Mouse (Mus musculus) midbrain, embryonic 11.5 days (tissue): ENCODE measurements around the gene Fhl1. TPM values are rescaled to one million over a fixed set of nuclear protein-coding genes. Genes with fewer than 3 reads are reported as not detected.

Experiments used
- ATAC-seq: fragments of 200-750 bp; cut with Nextera tagmentation; 2 replicates; pipeline ENCODE4 v1.8.0; 2017; ENCODE audit warnings: moderate TSS enrichment, moderate library complexity; ENCODE audit not compliant: low FRiP score
- DNase-seq: peaks from one replicate; pipeline ENCODE4 v3.0.0; 2015; ENCODE audit warnings: low spot score; ENCODE audit errors: missing footprints
- H3K27ac ChIP-seq: fragments of 300-500 bp; sonication (generic); 2 replicates; pipeline ENCODE4 v1.5.1; 2014; ENCODE audit warnings: low read depth, low read length
- H3K27me3 ChIP-seq: fragments of 300-500 bp; sonication (generic); 2 replicates; pipeline ENCODE4 v1.6.1; 2014; ENCODE audit warnings: mild to moderate bottlenecking, low read length, moderate library complexity, mixed read lengths; ENCODE audit not compliant: control insufficient read depth, insufficient read depth
- H3K36me3 ChIP-seq: fragments of 300-500 bp; sonication (generic); 2 replicates; pipeline ENCODE4 v1.6.1; 2014; ENCODE audit warnings: mild to moderate bottlenecking, low read length, moderate library complexity, mixed read lengths; ENCODE audit not compliant: control insufficient read depth, insufficient read depth
- H3K4me1 ChIP-seq: fragments of 300-500 bp; sonication (generic); 2 replicates; pipeline ENCODE4 v1.6.1; 2014; ENCODE audit warnings: low read length; ENCODE audit not compliant: control insufficient read depth, insufficient read depth
- H3K4me2 ChIP-seq: fragments of 300-500 bp; sonication (generic); 2 replicates; pipeline ENCODE4 v1.6.1; 2014; ENCODE audit warnings: mild to moderate bottlenecking, moderate library complexity
- H3K4me3 ChIP-seq: fragments of 300-500 bp; sonication (generic); 2 replicates; pipeline ENCODE4 v1.5.1; 2014; ENCODE audit warnings: low read depth, low read length
- H3K9ac ChIP-seq: fragments of 300-500 bp; sonication (generic); 2 replicates; pipeline ENCODE4 v1.6.1; 2014; ENCODE audit warnings: low read length
- H3K9me3 ChIP-seq: fragments of 300-500 bp; sonication (generic); 2 replicates; pipeline ENCODE4 v1.6.1; 2016; ENCODE audit warnings: low read length; ENCODE audit not compliant: control insufficient read depth
- WGBS: fragments of 180-500 bp; shearing (Covaris S2); extraction: QIAGEN DNeasy Blood & Tissue Kit; methylation state at CpG from one replicate; pipeline ENCODE4 v1.1.7; 2014; 5-methylcytosine and 5-hydroxymethylcytosine counted together
- polyA plus RNA-seq: library from polyadenylated mRNA; unstranded; fragments of >200 nt; fragmentation: Nextera tagmentation; extraction: Ambion mirVana; gene quantifications from 2 replicates; pipeline ENCODE4 v1.2.1, GENCODE M21; 2014

The Fhl1 gene
- polyA plus RNA-seq, 1 experiment from 2014 or later, result 80.7 TPM

GRCm38 (mm10) chrX:56708592-56709370 is 22.8 kb upstream of the Fhl1 start:
- H3K27me3 ChIP-seq, result no peaks in the 10 kb centered on the region
- H3K4me1 ChIP-seq, result no peaks in the 10 kb centered on the region
- no peak overlapping the region for H3K4me2 ChIP-seq
- H3K27ac ChIP-seq, result no peak overlapping the region
- ATAC-seq (no peak), DNase-seq (no peak)
- H3K36me3 ChIP-seq, result no peaks in the 10 kb centered on the region
- 87% methylated on average over 6 of the region's 6 CpGs for WGBS
- no peak overlapping the region for H3K9ac ChIP-seq
- no peaks in the 10 kb centered on the region for H3K9me3 ChIP-seq
- no peak overlapping the region for H3K4me3 ChIP-seq

GRCm38 (mm10) chrX:56710522-56710921 is 21.1 kb upstream of the Fhl1 start:
- WGBS, result 93% methylated on average over 1 of the region's 1 CpGs
- H3K9ac ChIP-seq, result no peak overlapping the region
- DNase-seq, result no peak

GRCm38 (mm10) chrX:56712666-56713065 is 18.9 kb upstream of the Fhl1 start:
- Histone ChIP-seq H3K27me3 (no peaks in the 10 kb centered on the region), H3K9me3 (no peaks in the 10 kb centered on the region), H3K27ac (no peak overlapping the region), H3K36me3 (no peaks in the 10 kb centered on the region), H3K4me3 (no peak overlapping the region), H3K4me2 (no peak overlapping the region), H3K9ac (no peak overlapping the region), H3K4me1 (no peaks in the 10 kb centered on the region)
- no peak for DNase-seq
- WGBS, result 76% methylated on average over 1 of the region's 1 CpGs
- no peak for ATAC-seq

More at GRCm38 (mm10) chrX:56710522-56710921, 21.1 kb upstream of the Fhl1 start:
- Histone ChIP-seq H3K4me2 (no peak overlapping the region), H3K4me1 (no peaks in the 10 kb centered on the region), H3K27ac (no peak overlapping the region), H3K36me3 (no peaks in the 10 kb centered on the region), H3K27me3 (no peaks in the 10 kb centered on the region), H3K4me3 (no peak overlapping the region), H3K9me3 (no peaks in the 10 kb centered on the region)
- ATAC-seq, result no peak

GRCm38 (mm10) chrX:56722559-56722958 is 9.0 kb upstream of the Fhl1 start:
- Histone ChIP-seq H3K4me2 (no peak overlapping the region), H3K4me1 (no peaks in the 10 kb centered on the region), H3K9me3 (no peaks in the 10 kb centered on the region), H3K27ac (no peak overlapping the region), H3K36me3 (no peaks in the 10 kb centered on the region), H3K27me3 (no peaks in the 10 kb centered on the region), H3K4me3 (no peak overlapping the region), H3K9ac (no peak overlapping the region)
- no peak for DNase-seq
- ATAC-seq, result no peak
- WGBS, result 84% methylated on average over 8 of the region's 8 CpGs

GRCm38 (mm10) chrX:56728507-56728906 is 3.1 kb upstream of the Fhl1 start:
- H3K9me3 ChIP-seq, result no peaks in the 10 kb centered on the region
- WGBS, result 79% methylated on average over 3 of the region's 3 CpGs
- ATAC-seq, result no peak

GRCm38 (mm10) chrX:56730828-56731305 is 720 bp upstream of the Fhl1 start:
- H3K9ac ChIP-seq, result peak overlapping the region; percentile 73
- peak; percentile 51 for ATAC-seq
- 19% methylated on average over 8 of the region's 10 CpGs for WGBS
- H3K9me3 ChIP-seq, result no peaks in the 10 kb centered on the region
- peak overlapping the region; percentile 52 for H3K4me3 ChIP-seq
- DNase-seq, result peak; percentile 91
- no peaks in the 10 kb centered on the region for H3K36me3 ChIP-seq
- H3K4me2 ChIP-seq, result peak overlapping the region; percentile 60
- peak overlapping the region; percentile 65 for H3K27ac ChIP-seq
- H3K4me1 ChIP-seq, result no peaks in the 10 kb centered on the region; the same call in 1 of the 2 replicates
- no peaks in the 10 kb centered on the region for H3K27me3 ChIP-seq

More at GRCm38 (mm10) chrX:56728507-56728906, 3.1 kb upstream of the Fhl1 start:
- H3K4me2 ChIP-seq, result no peak overlapping the region
- H3K27ac ChIP-seq, result no peak overlapping the region
- no peaks in the 10 kb centered on the region for H3K4me1 ChIP-seq
- no peaks in the 10 kb centered on the region for H3K27me3 ChIP-seq
- no peak overlapping the region for H3K9ac ChIP-seq
- no peak overlapping the region for H3K4me3 ChIP-seq
- H3K36me3 ChIP-seq, result no peaks in the 10 kb centered on the region
- DNase-seq, result no peak

GRCm38 (mm10) chrX:56732401-56732800 is 814 bp downstream of the Fhl1 start:
- WGBS, result 17% methylated on average over 3 of the region's 3 CpGs
- Histone ChIP-seq H3K9me3 (no peaks in the 10 kb centered on the region), H3K4me1 (no peaks in the 10 kb centered on the region; the same call in 1 of the 2 replicates), H3K36me3 (no peaks in the 10 kb centered on the region), H3K9ac (peak overlapping the region; percentile 73), H3K4me3 (peak overlapping the region; percentile 52), H3K27me3 (no peaks in the 10 kb centered on the region), H3K27ac (no peak overlapping the region), H3K4me2 (peak overlapping the region; percentile 60)
- ATAC-seq (no peak), DNase-seq (peak; percentile 84)

- WGBS, result 25% methylated on average over 5 of the region's 5 CpGs
- DNase-seq, result no peak
- no peaks in the 10 kb centered on the region for H3K27me3 ChIP-seq
- no peaks in the 10 kb centered on the region for H3K9me3 ChIP-seq
- H3K27ac ChIP-seq, result no peak overlapping the region
- ATAC-seq, result no peak
- H3K9ac ChIP-seq, result no peak overlapping the region
- H3K4me1 ChIP-seq, result no peaks in the 10 kb centered on the region; the same call in 1 of the 2 replicates
- no peak overlapping the region for H3K4me2 ChIP-seq
- no peak overlapping the region for H3K4me3 ChIP-seq
- no peaks in the 10 kb centered on the region for H3K36me3 ChIP-seq
Observed at GRCm38 (mm10) chrX:56734436-56734835, 2.8 kb downstream of the Fhl1 start.

GRCm38 (mm10) chrX:56736226-56736625 is 4.6 kb downstream of the Fhl1 start:
- DNase-seq (no peak), ATAC-seq (no peak)
- H3K4me3 ChIP-seq, result no peak overlapping the region
- H3K9me3 ChIP-seq, result no peaks in the 10 kb centered on the region
- no peaks in the 10 kb centered on the region for H3K27me3 ChIP-seq
- H3K9ac ChIP-seq, result no peak overlapping the region
- no peaks in the 10 kb centered on the region; the same call in 1 of the 2 replicates for H3K4me1 ChIP-seq
- H3K27ac ChIP-seq, result no peak overlapping the region
- no peaks in the 10 kb centered on the region for H3K36me3 ChIP-seq
- WGBS, result 56% methylated on average over 1 of the region's 1 CpGs
- no peak overlapping the region for H3K4me2 ChIP-seq
